Mouse (Mus musculus) lung, postnatal 10 days (tissue): ENCODE results near the gene Slc39a7.
"Not testable (repeated sequence)": the region's sequence is repeated elsewhere in the genome, so short reads cannot be mapped to it uniquely, and the experiment has no call there.

ENCODE experiments used
- DNase-seq: peaks from one replicate; pipeline ENCODE4 v3.0.0; 2021

Gene Slc39a7

GRCm38 (mm10) chr17:34029890-34030595 lies 1.4 kb downstream of the Slc39a7 start:
- no peak for DNase-seq

DNA sequence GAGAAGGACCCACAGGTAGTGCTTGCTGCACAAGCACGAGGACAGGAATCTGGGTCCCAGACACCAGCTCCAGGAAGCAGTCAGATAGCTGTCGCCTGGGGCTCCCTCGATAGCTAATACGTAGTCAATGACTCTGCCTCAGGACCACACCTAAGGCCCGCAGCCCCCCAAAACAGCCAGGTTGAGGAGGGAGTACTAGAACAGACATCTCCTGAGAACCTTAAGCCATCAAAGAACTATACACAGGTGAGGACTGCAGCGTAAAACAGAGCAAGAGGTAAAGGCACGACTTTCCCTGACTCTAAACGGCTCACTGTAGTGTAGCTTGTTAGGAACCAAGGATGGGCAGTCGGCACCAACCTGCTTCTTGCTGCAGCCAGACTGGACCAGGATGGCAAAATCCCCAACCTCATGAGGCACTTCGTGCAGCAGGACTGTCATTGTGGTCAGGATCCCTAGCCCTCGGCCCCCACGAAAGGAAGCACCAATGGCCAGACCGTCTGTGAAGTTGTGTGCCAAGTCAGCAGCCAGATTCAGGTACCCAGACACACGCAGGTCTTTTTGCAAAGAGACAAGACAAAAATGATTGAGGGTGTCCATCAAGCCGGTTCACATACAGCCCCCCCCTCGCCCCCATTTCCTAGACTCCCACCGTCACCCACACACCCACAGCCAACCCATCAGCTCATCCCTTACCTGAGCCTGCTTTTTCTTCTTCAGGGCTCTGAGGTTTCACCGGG lies 2.2 kb downstream of the Slc39a7 start:
- no peak for DNase-seq

DNA sequence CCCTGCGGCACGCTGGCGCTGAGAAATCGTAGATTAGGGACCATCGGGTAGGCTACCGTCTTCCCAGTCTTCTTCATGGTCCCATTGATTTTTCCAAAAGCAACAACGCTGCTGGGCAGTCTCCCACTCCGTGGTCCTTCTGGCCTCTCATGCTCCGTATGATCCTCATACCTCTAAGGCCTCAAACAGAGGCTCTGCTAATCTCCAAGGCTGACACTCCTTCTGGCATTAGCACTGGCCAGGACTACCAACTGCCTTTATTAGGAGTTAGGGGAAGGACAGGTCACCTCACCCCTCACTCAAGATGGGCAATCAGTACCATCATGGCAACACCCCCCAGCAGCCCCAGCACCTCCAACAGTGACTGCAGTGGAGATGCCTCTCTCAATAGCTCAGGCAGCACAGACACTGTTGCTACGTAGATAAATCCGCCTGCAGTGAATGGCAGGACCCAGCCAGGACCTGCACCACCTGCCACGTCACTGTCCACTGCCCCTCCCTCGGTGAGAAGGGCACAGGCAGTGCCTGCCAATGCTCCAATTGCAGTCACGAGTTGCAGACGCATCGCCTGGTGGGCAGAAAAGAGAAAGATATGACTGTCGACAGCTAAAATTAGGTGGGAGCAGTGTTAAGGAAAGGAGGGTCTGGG lies 2.9 kb downstream of the Slc39a7 start:
- no peak for DNase-seq

DNA sequence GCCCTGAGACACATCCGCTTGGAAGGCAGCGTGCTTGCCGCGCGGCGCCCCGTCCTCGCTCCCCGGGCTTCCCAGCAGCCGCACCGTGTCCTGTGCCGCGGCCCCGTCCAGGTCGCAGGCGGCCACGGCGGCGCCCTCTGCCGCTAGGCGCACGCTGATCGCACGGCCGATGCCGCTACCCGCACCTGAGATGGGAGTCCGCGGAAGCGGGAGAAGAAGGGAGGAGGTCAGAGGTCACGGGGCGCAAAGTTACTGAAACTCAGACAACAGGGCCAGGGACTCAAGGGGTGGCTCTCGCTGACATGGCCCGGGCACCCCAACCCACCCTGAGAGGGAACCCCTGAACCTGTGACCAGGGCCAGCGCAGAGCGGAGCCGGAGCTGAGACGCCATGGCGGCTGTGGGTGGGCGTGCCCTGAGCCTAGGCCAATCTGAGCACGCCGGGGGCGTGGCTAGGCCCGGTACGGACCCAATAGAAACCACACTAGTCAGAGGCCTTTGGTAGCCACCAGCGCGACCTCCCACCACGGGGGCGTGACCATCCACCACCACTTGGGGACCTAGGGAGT lies 3.7 kb downstream of the Slc39a7 start, which contains the start of gene H2-Ke6:
Gene H2-Ke6 (minus strand): TSS at position 405 of the 568 bp plus-strand sequence.
- peak; percentile 96 for DNase-seq

GRCm38 (mm10) chr17:34026917-34027655 lies 4.4 kb downstream of the Slc39a7 start:
- peak; percentile 53 for DNase-seq

DNA sequence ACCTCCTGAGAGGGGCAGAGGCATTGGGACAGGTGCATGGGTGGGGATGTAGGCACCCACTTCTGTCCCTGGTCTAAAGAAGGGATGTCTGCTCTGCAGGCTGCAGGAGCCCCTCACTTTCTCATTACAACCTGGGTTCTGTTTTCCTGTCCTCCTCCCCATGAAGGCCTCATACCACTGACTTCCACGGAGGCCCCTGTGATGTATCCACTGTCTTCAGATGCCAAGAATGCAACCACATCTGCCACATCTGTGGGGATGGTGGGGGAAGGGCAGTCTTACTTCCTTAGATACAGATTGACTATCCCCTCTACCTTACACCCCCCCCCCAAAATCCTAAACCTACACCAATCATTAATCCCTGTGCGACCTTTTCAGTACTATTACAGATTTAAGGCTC lies 5.3 kb downstream of the Slc39a7 start:
- DNase-seq, result no peak

GRCm38 (mm10) chr17:34025756-34026151 lies 5.7 kb downstream of the Slc39a7 start:
- no peak for DNase-seq

DNA sequence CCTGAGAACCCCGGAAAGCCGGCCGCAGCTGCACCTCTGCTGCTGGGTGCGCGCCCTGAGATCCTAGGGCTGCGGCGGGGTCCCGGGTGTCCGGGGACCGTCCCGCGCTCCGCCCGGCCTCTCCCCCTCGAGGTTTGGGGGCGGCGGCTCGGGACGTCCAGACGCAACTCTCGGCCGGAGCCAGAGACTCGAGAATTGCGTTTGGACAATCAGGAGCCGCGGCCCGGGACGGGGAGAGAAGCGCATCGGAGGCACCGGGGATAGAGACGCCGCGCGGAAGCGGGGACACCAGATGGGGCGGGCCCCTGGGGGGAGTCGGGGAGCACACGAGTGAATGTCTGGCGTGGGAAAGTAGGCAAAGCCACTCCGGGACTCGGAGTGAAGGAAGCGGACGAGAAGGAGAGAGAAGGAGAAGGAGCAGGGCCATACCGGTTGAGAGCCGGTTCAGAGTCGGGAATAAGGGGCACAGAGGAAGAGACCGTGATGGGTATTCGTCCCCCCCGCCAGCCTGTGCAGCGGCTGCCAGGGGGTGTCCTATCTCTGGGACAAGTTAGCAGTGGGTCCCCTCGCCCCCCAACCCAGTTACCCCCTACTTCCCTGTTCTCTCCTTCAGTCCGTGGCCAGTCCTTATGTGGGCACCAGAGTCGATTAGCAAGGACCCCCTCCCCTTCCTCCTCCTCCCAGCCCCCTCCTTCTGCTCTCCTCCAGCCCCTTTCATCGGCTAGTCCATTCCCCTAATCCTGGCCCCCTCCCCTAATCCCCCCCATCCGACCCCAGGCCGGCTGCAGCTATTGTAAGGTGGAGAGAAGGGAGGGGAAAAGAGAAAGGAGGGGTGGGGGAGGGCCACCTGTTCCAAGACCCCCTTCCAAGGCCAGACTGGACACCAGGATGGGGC lies 6.4 kb downstream of the Slc39a7 start:
- DNase-seq, result peak; percentile 59

GRCm38 (mm10) chr17:34024317-34024821 lies 7.1 kb downstream of the Slc39a7 start, which contains the start of gene Ring1:
Gene Ring1, minus strand, starts transcription at chr17:34024680.
- DNase-seq, result peak; percentile 88

GRCm38 (mm10) chr17:34023678-34024077 lies 7.8 kb downstream of the Slc39a7 start:
- no peak for DNase-seq

DNA sequence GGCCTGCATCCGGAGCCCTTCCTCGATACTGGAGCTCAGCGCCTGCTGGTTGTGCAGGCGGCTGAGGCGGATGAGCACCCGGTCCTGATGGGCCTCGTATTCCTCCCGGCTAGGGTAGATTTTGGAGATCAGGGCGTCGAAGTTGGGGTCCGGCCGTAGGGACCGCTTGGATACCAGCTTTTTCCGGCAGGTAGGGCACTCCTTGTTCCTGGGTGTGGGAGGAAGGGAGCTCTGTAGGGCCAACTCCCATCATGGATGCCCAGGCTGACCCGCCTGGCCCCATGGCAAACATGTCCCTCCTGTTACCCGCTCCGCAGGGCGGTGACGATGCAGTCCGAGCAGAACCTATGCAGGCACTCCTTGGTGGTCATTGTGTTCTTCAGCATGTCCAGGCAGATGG lies 8.5 kb downstream of the Slc39a7 start:
- DNase-seq, result no peak

- DNase-seq, result peak; percentile 9
Observed at GRCm38 (mm10) chr17:34022414-34022783, 9.1 kb downstream of the Slc39a7 start.

- peak; percentile 16 for DNase-seq
Observed at GRCm38 (mm10) chr17:34021539-34022413, 9.7 kb downstream of the Slc39a7 start.

GRCm38 (mm10) chr17:34013436-34013835 lies 18.0 kb downstream of the Slc39a7 start:
- no peak for DNase-seq

DNA sequence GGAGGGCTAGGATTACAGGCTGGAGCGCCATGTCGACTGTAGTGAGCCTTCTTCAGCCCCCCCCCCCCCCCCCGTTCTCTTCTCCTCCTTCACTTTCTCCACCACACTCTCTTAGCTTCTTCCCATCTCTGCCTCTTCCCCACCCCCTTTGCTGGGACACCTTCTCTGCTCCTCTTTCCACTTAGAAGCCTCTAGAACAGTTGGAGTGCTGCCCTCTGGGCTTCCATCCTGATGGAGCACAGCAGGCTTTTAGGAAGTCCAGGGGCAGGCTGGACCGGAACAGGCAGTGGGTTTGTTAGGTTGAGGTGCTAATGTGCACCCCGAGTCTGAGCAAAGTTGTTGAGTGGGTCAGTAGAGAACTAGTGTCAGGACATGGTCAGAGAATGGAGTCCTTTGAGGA lies 21.3 kb downstream of the Slc39a7 start:
- DNase-seq, result no peak

DNA sequence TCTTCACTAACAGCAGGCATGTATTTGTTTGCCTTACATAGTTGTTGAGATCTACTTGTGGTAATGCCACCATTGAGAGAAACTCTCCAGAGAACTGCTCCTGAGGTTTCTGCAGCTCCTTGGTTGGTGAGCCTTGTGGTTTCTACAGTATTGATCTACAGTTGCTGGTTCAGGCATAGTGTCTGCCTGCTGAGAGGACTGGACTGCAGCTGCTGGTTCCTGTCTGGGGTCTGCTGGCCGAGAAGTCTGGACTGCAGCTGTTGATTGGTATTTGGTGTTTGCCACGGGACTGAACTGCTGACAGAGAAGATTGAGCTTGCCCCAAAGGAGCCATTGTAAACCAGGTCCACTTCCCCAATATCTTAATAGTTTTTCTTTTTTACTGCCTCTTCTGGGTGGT lies 24.9 kb downstream of the Slc39a7 start:
- no peak for DNase-seq

DNA sequence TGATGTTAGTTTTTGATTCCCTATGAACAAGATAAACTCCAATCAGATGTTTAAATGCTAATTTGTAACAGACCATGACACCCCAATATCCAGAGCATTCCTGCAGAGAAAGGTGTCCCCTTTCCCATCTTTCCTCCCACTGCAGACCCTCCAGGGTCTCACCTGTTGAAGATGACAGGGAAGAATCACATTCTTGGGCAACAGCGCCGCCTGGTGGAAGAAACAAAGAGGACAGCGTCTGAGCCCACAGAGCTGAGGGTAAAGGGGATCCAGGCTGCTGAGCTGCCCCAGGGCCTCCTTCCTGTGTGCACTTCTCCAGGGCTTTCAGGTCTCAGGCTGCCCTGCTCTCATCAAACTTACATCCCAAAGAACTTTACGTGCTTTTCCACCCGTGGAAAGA lies 28.1 kb downstream of the Slc39a7 start:
- peak; percentile 34 for DNase-seq

DNA sequence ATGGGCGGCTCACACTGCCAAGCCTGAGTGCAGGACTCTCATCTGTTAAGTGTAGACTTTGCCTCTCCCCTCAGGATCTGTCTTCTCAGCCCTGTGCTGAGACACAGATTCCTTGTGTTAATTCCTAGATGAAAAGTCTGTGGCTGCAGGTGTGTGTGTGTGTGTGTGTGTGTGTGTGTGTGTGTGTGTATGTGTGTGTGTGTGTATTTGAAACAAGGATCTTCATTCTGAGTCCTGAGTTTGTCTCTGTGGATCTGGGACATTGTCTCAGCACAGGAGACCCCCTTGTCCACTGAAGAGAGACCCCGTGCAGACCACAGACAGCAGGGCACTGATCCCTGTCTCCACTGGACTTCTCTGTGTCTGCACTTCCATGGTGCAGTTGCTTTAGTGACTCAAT lies 30.7 kb downstream of the Slc39a7 start:
- not testable (repeated sequence) for DNase-seq

DNA sequence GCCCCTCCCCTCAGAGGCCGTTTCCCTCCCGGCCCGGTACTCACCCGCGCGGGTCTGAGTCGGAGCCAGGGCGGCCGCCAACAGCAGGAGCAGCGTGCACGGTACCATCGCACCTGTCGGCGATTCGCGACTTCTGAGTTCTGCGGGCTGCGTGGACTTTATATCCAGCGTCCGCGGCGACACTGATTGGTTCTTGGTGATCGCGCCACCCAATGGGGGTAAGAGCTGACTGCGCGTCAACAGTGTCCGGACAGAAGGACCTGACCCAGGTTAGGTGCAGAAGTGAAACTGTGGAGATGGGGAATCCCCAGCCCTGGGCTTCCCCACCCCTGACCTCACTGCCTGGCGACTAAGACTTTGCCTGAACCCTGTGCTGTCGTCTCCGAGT lies 31.3 kb downstream of the Slc39a7 start, which contains the start of gene H2-K1:
Gene H2-K1 (minus strand): TSS at position 198 of the 388 bp plus-strand sequence.
- DNase-seq, result peak; percentile 95
